Mouse (Mus musculus) heart, postnatal 0 days (tissue): ENCODE measurements around the gene Sh3gl1.

Experiments
- CTCF ChIP-seq: IDR thresholded peaks from 2 replicates; pipeline ENCODE4 v1.5.1; 2016; ENCODE audit warnings: antibody characterized with exemption, control low read depth, low read depth
- EP300 ChIP-seq: IDR thresholded peaks from 2 replicates; pipeline ENCODE4 v1.6.1; 2016; ENCODE audit warnings: antibody characterized with exemption, low read depth

- TF ChIP-seq CTCF (no peak), EP300 (no peak)
Observed at GRCm38 (mm10) chr17:56016793-56017785, 19.3 kb downstream of the Sh3gl1 start.
